Mouse (Mus musculus): ENCODE data around the gene Ttll12. TPM values are rescaled to one million over a fixed set of nuclear protein-coding genes. Genes with fewer than 3 reads are reported as not detected.

The Ttll12 gene
- total and polyA plus RNA-seq, 3 experiments, result 4.5 to 9.9 (median 5.5) TPM

GRCm38 (mm10) chr15:83615245-83615644 lies 20.3 kb upstream of the Ttll12 start:
- Histone ChIP-seq H3K27ac (no peak overlapping the region), H3K27me3 (ENCODE audit: control insufficient read depth, insufficient read depth, low read length) (no peaks in the 10 kb centered on the region), H3K9ac (ENCODE audit: low read depth, low read length) (no peak overlapping the region), H3K36me3 (ENCODE audit: control insufficient read depth, insufficient read depth, low read length) (no peaks in the 10 kb centered on the region), H3K79me2 (replicated peaks; ENCODE audit: control insufficient read depth, insufficient read depth, low read length) (no peaks in the 10 kb centered on the region), H3K4me3 (no peak overlapping the region), H3K4me1 (ENCODE audit: control insufficient read depth, insufficient read depth, low read length) (no peaks in the 10 kb centered on the region)
- WGBS, result 84% methylated on average over 3 of the region's 3 CpGs
- TF ChIP-seq CTCF (IDR thresholded peaks at IDR 0.05), result no peak
- no peak for TF ChIP-seq EP300 (IDR thresholded peaks at IDR 0.05; ENCODE audit: insufficient read depth, low read depth, low read length)
- no peak for TF ChIP-seq POLR2A (IDR thresholded peaks at IDR 0.05; ENCODE audit: insufficient read depth, low read depth, low read length)
- DNase-seq, result no peak
- intact Hi-C loops (cut with DNase I), result no loop called here

- peak; percentile 55; the same call in 1 of the 2 replicates for TF ChIP-seq EP300 (IDR thresholded peaks at IDR 0.05; ENCODE audit: insufficient read depth, low read depth, low read length)
- no peak for TF ChIP-seq POLR2A (IDR thresholded peaks at IDR 0.05; ENCODE audit: insufficient read depth, low read depth, low read length)
- TF ChIP-seq CTCF (IDR thresholded peaks at IDR 0.05), result peak; percentile 89
- DNase-seq, result peak; percentile 74 to 76
- WGBS, result 33% methylated on average over 15 of the region's 15 CpGs
- Histone ChIP-seq H3K79me2 (replicated peaks; ENCODE audit: control insufficient read depth, insufficient read depth, low read length) (no peaks in the 10 kb centered on the region), H3K9ac (ENCODE audit: low read depth, low read length) (no peak overlapping the region), H3K27ac (no peak overlapping the region), H3K27me3 (ENCODE audit: control insufficient read depth, insufficient read depth, low read length) (no peaks in the 10 kb centered on the region), H3K4me3 (no peak overlapping the region), H3K4me1 (ENCODE audit: control insufficient read depth, insufficient read depth, low read length) (peaks cover 4% of the 10 kb centered on the region), H3K36me3 (ENCODE audit: control insufficient read depth, insufficient read depth, low read length) (no peaks in the 10 kb centered on the region)
- intact Hi-C loops (cut with DNase I), result loop anchor here (5.0 kb wide), 1 partner anchor 40 kb away; no protein-coding TSS in a partner anchor
Observed at GRCm38 (mm10) chr15:83607115-83607802, 12.3 kb upstream of the Ttll12 start.

- WGBS, result 87% methylated on average over 8 of the region's 8 CpGs
Observed at GRCm38 (mm10) chr15:83606700-83607099, 11.7 kb upstream of the Ttll12 start.

GRCm38 (mm10) chr15:83606216-83606615 lies 11.3 kb upstream of the Ttll12 start:
- TF ChIP-seq POLR2A (IDR thresholded peaks at IDR 0.05; ENCODE audit: insufficient read depth, low read depth, low read length) (no peak), EP300 (IDR thresholded peaks at IDR 0.05; ENCODE audit: insufficient read depth, low read depth, low read length) (no peak)
- Histone ChIP-seq H3K9ac (ENCODE audit: low read depth, low read length) (no peak overlapping the region), H3K4me3 (no peak overlapping the region), H3K79me2 (replicated peaks; ENCODE audit: control insufficient read depth, insufficient read depth, low read length) (no peaks in the 10 kb centered on the region), H3K27ac (no peak overlapping the region), H3K36me3 (ENCODE audit: control insufficient read depth, insufficient read depth, low read length) (no peaks in the 10 kb centered on the region), H3K27me3 (ENCODE audit: control insufficient read depth, insufficient read depth, low read length) (no peaks in the 10 kb centered on the region), H3K4me1 (ENCODE audit: control insufficient read depth, insufficient read depth, low read length) (peaks cover 4% of the 10 kb centered on the region)
- WGBS, result 81% methylated on average over 11 of the region's 11 CpGs
- intact Hi-C loops (cut with DNase I), result loop anchor here (5.0 kb wide), 1 partner anchor 39 kb away; no protein-coding TSS in a partner anchor
- no peak for DNase-seq

More at GRCm38 (mm10) chr15:83606700-83607099, 11.7 kb upstream of the Ttll12 start:
- H3K36me3 ChIP-seq (ENCODE audit: control insufficient read depth, insufficient read depth, low read length), result no peaks in the 10 kb centered on the region
- H3K4me3 ChIP-seq, result no peak overlapping the region
- H3K27ac ChIP-seq, result no peak overlapping the region
- TF ChIP-seq EP300 (IDR thresholded peaks at IDR 0.05; ENCODE audit: insufficient read depth, low read depth, low read length), result no peak
- TF ChIP-seq CTCF (IDR thresholded peaks at IDR 0.05), result no peak
- no peak for TF ChIP-seq POLR2A (IDR thresholded peaks at IDR 0.05; ENCODE audit: insufficient read depth, low read depth, low read length)
- H3K27me3 ChIP-seq (ENCODE audit: control insufficient read depth, insufficient read depth, low read length), result no peaks in the 10 kb centered on the region
- no peaks in the 10 kb centered on the region for H3K79me2 ChIP-seq (replicated peaks; ENCODE audit: control insufficient read depth, insufficient read depth, low read length)
- DNase-seq, result no peak
- no peak overlapping the region for H3K9ac ChIP-seq (ENCODE audit: low read depth, low read length)
- intact Hi-C loops (cut with DNase I), result loop anchor here (5.0 kb wide), 1 partner anchor 39 kb away; no protein-coding TSS in a partner anchor
- peaks cover 4% of the 10 kb centered on the region for H3K4me1 ChIP-seq (ENCODE audit: control insufficient read depth, insufficient read depth, low read length)

GRCm38 (mm10) chr15:83603426-83603825 lies 8.5 kb upstream of the Ttll12 start:
- H3K36me3 ChIP-seq (ENCODE audit: control insufficient read depth, insufficient read depth, low read length), result no peaks in the 10 kb centered on the region
- no peak overlapping the region for H3K9ac ChIP-seq (ENCODE audit: low read depth, low read length)
- 98% methylated on average over 7 of the region's 7 CpGs for WGBS
- no peak overlapping the region; the same call in 1 of the 2 replicates for H3K27ac ChIP-seq
- H3K79me2 ChIP-seq (replicated peaks; ENCODE audit: control insufficient read depth, insufficient read depth, low read length), result no peaks in the 10 kb centered on the region
- H3K4me1 ChIP-seq (ENCODE audit: control insufficient read depth, insufficient read depth, low read length), result peaks cover 4% of the 10 kb centered on the region
- no peak for DNase-seq
- no peak overlapping the region for H3K4me3 ChIP-seq
- intact Hi-C loops (cut with DNase I), result no loop called here
- TF ChIP-seq POLR2A (IDR thresholded peaks at IDR 0.05; ENCODE audit: insufficient read depth, low read depth, low read length) (no peak), EP300 (IDR thresholded peaks at IDR 0.05; ENCODE audit: insufficient read depth, low read depth, low read length) (no peak), CTCF (IDR thresholded peaks at IDR 0.05) (no peak)
- no peaks in the 10 kb centered on the region for H3K27me3 ChIP-seq (ENCODE audit: control insufficient read depth, insufficient read depth, low read length)

GRCm38 (mm10) chr15:83603046-83603396 lies 8.1 kb upstream of the Ttll12 start:
- intact Hi-C loops (cut with DNase I), result no loop called here
- no peak for DNase-seq
- Histone ChIP-seq H3K79me2 (replicated peaks; ENCODE audit: control insufficient read depth, insufficient read depth, low read length) (no peaks in the 10 kb centered on the region), H3K4me3 (no peak overlapping the region), H3K27me3 (ENCODE audit: control insufficient read depth, insufficient read depth, low read length) (no peaks in the 10 kb centered on the region), H3K4me1 (ENCODE audit: control insufficient read depth, insufficient read depth, low read length) (peaks cover 4% of the 10 kb centered on the region), H3K27ac (peak overlapping the region; percentile 63), H3K9ac (ENCODE audit: low read depth, low read length) (no peak overlapping the region), H3K36me3 (ENCODE audit: control insufficient read depth, insufficient read depth, low read length) (no peaks in the 10 kb centered on the region)
- peak; percentile 11; the same call in 1 of the 2 replicates for TF ChIP-seq CTCF (IDR thresholded peaks at IDR 0.05)
- no peak for TF ChIP-seq POLR2A (IDR thresholded peaks at IDR 0.05; ENCODE audit: insufficient read depth, low read depth, low read length)
- no peak for TF ChIP-seq EP300 (IDR thresholded peaks at IDR 0.05; ENCODE audit: insufficient read depth, low read depth, low read length)
- WGBS, result 100% methylated on average over 1 of the region's 1 CpGs
